Mouse (Mus musculus) ES-Bruce4 (cell line): ENCODE results near the gene Eif4a3. TPM values are rescaled to one million over a fixed set of nuclear protein-coding genes. Genes with fewer than 3 reads are reported as not detected.

Experiments used
- H3K27ac ChIP-seq: 2 replicates; pipeline ENCODE4 v1.5.1; 2012; ENCODE audit warnings: low read length, inconsistent platforms; ENCODE audit not compliant: insufficient read depth
- H3K27me3 ChIP-seq: 2 replicates; pipeline ENCODE4 v1.6.1; 2012; ENCODE audit warnings: mild to moderate bottlenecking, low read length, inconsistent platforms; ENCODE audit not compliant: control insufficient read depth, poor library complexity, insufficient read depth, severe bottlenecking
- H3K36me3 ChIP-seq: 2 replicates; pipeline ENCODE4 v1.6.1; 2012; ENCODE audit warnings: inconsistent platforms, mild to moderate bottlenecking, low read length, moderate library complexity; ENCODE audit not compliant: control insufficient read depth, poor library complexity, insufficient read depth, severe bottlenecking
- H3K4me1 ChIP-seq: one replicate; pipeline ENCODE4 v1.8.1; 2011; ENCODE audit warnings: low read length; ENCODE audit not compliant: control insufficient read depth, insufficient read depth
- H3K4me3 ChIP-seq: 2 replicates; pipeline ENCODE4 v1.5.1; 2011; ENCODE audit warnings: low read depth, mild to moderate bottlenecking, low read length
- H3K9ac ChIP-seq: 2 replicates; pipeline ENCODE4 v1.6.1; 2012; ENCODE audit warnings: low read depth, mild to moderate bottlenecking, inconsistent platforms; ENCODE audit not compliant: poor library complexity, severe bottlenecking
- H3K9me3 ChIP-seq: replicated peaks from 2 replicates; pipeline ENCODE4 v1.6.1; 2012; ENCODE audit warnings: mild to moderate bottlenecking, low read length, inconsistent platforms; ENCODE audit not compliant: control insufficient read depth, poor library complexity, insufficient read depth, severe bottlenecking
- CTCF ChIP-seq: IDR thresholded peaks from one replicate; pipeline ENCODE4 v1.8.1; 2011; ENCODE audit warnings: low read depth, low read length
- EP300 ChIP-seq: IDR thresholded peaks from 2 replicates; pipeline ENCODE4 v1.6.1; 2011; ENCODE audit warnings: low read depth, low read length; ENCODE audit not compliant: insufficient read depth
- POLR2A ChIP-seq: IDR thresholded peaks from one replicate; pipeline ENCODE4 v1.8.1; 2011; ENCODE audit warnings: low read length; ENCODE audit not compliant: insufficient read depth
- polyA plus RNA-seq: library from polyadenylated mRNA; stranded (reverse); fragments of >200 nt; gene quantifications from 2 replicates; pipeline ENCODE4 v1.2.4, GENCODE M21; 2011; ENCODE audit warnings: low read depth; ENCODE audit not compliant: missing spikeins, insufficient read depth, insufficient read length

Gene Eif4a3
- polyA plus RNA-seq, 1 experiment: 257 TPM

GRCm38 (mm10) chr11:119314252-119314936, 14.5 kb upstream of the Eif4a3 start:
- H3K9ac ChIP-seq: no peak overlapping the region
- no peak overlapping the region for H3K27ac ChIP-seq
- no peaks in the 10 kb centered on the region for H3K4me1 ChIP-seq
- H3K27me3 ChIP-seq: no peaks in the 10 kb centered on the region
- no peaks in the 10 kb centered on the region for H3K9me3 ChIP-seq
- H3K36me3 ChIP-seq: no peaks in the 10 kb centered on the region
- H3K4me3 ChIP-seq: no peak overlapping the region
- TF ChIP-seq CTCF (no peak), POLR2A (no peak), EP300 (no peak)

- Histone ChIP-seq H3K9ac (no peak overlapping the region), H3K36me3 (no peaks in the 10 kb centered on the region), H3K27me3 (no peaks in the 10 kb centered on the region), H3K27ac (no peak overlapping the region), H3K9me3 (no peaks in the 10 kb centered on the region), H3K4me1 (no peaks in the 10 kb centered on the region), H3K4me3 (no peak overlapping the region)
- no peak for TF ChIP-seq CTCF
Observed at GRCm38 (mm10) chr11:119310621-119311020, 10.7 kb upstream of the Eif4a3 start.

GRCm38 (mm10) chr11:119307916-119308315, 8.0 kb upstream of the Eif4a3 start:
- Histone ChIP-seq H3K27me3 (no peaks in the 10 kb centered on the region), H3K4me3 (no peak overlapping the region), H3K9ac (no peak overlapping the region), H3K9me3 (no peaks in the 10 kb centered on the region), H3K36me3 (no peaks in the 10 kb centered on the region), H3K27ac (no peak overlapping the region), H3K4me1 (no peaks in the 10 kb centered on the region)
- TF ChIP-seq EP300: no peak
- TF ChIP-seq POLR2A: no peak
- no peak for TF ChIP-seq CTCF

- H3K36me3 ChIP-seq: no peaks in the 10 kb centered on the region
- H3K4me3 ChIP-seq: no peak within 1 kb of the TSS
- H3K9me3 ChIP-seq: no peaks in the 10 kb centered on the region
- no peak within 1 kb of the TSS for H3K9ac ChIP-seq
- no peak for TF ChIP-seq EP300
- TF ChIP-seq POLR2A: no peak
- no peak for TF ChIP-seq CTCF
- no peak within 1 kb of the TSS for H3K27ac ChIP-seq
- H3K27me3 ChIP-seq: no peaks in the 10 kb centered on the region
- no peaks in the 10 kb centered on the region for H3K4me1 ChIP-seq
Observed at GRCm38 (mm10) chr11:119307658-119307867, 7.7 kb upstream of the Eif4a3 start, which contains the start of gene Card14. Gene Card14 (plus strand): TSS chr11:119307768.

- TF ChIP-seq POLR2A (no peak), EP300 (no peak), CTCF (no peak)
- Histone ChIP-seq H3K4me1 (no peaks in the 10 kb centered on the region), H3K27ac (no peak overlapping the region), H3K9me3 (no peaks in the 10 kb centered on the region), H3K27me3 (no peaks in the 10 kb centered on the region), H3K9ac (no peak overlapping the region), H3K4me3 (no peak overlapping the region), H3K36me3 (no peaks in the 10 kb centered on the region)
Observed at GRCm38 (mm10) chr11:119306762-119307657, 7.1 kb upstream of the Eif4a3 start.

- Histone ChIP-seq H3K4me3 (peak overlapping the region; percentile 21), H3K9ac (no peak overlapping the region), H3K4me1 (no peaks in the 10 kb centered on the region), H3K27ac (no peak overlapping the region), H3K36me3 (no peaks in the 10 kb centered on the region), H3K27me3 (no peaks in the 10 kb centered on the region), H3K9me3 (no peaks in the 10 kb centered on the region)
- TF ChIP-seq POLR2A (no peak), EP300 (no peak), CTCF (peak; percentile 57)
Observed at GRCm38 (mm10) chr11:119304904-119305712, 5.2 kb upstream of the Eif4a3 start.
